Mouse (Mus musculus) ovary, postnatal 10 days (tissue): ENCODE results near the gene Taf3.
A peak's percentile ranks its signal among the peaks of the same experiment; 100 is the strongest.

Source experiments
- DNase-seq: peaks from one replicate; pipeline ENCODE4 v3.0.0; 2022; ENCODE audit warnings: low spot score

Gene Taf3

DNA sequence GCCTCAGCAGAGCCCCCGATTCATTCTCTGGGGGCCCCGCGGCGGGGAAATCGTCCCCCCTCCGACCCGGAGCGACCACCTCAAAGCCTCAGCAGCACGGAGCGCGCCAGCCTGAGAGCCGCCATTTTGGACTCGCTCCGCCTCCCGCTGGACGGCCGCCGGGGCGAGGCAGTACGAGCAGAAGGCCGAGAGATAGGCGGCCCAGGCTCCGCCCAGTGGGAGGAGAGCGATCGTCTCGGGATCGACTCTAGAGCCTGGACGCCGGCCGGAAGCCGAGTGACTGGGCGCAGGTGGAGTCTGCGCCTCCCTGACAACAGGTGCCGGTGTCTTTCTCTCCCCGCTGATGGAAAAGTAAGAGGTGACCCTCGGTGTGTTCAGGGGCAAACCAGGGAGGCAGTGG is at the start of gene Taf3:
Gene Taf3, minus strand, starts transcription at position 136 of the 400 bp plus-strand sequence.
- DNase-seq = peak; percentile 82

DNA sequence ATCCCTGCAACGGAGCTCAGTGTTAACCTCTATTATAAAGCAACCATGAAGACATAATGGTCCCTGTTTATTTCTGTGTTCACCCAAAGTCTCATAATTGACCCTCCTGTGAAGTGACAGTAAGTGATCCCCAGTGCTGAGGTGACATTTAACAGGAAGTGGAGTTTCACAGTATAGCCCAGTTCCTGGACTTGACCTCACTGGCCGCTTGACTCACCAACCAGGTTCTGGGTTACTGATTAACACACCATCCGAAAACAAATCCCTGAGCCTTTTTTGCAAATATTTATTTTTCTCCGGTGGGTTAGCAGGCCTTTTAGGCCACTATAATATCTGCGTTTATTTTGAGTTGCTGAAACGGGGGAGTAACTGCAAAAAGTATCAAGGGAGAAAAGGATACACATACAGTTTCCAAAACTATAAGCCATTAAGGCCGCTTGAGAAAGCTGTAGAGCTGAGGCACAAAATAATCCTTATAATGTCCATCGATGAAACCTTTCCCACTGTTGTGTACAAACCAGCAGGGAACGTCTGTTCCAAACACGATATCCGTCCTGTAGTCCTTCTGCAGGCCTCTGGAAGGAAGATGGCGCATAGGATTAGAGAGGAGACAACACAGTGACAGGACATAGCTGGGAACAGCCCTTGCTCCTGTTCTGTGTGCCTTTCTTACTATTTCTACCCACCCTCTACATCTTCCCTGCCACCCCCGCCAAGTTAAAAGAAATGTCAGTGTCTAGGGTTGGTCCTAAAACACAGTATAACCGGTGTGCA is 46.1 kb upstream of the Taf3 start:
- DNase-seq = no peak

DNA sequence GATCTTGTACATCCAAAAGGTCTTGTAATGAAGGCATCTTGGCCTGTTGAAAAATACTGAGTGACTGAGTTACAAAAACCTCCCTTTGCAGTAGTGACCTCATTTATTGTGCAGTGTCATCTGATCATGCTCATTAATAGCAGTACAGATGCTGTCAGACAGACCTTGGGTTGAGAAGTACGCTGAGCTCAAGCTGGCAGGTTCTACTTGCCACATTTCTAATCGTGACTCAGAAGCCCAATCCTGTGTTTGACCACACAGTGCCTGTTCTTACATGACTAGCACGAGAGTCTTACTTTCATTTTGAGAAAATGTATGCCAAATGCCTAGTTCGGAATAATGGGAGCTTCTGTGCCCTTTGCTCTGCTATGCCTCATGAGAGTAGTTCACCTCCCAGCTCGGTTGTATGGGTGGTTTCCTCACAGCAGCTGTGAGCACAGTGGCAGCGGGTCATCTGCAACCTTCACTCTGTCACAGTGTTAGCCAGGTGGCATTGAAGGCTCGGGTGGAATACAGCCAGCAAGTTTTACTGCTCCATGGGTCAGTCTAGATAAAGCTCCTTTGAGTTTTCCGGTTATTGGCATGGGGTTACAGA is 39.0 kb upstream of the Taf3 start:
- DNase-seq = no peak

DNA sequence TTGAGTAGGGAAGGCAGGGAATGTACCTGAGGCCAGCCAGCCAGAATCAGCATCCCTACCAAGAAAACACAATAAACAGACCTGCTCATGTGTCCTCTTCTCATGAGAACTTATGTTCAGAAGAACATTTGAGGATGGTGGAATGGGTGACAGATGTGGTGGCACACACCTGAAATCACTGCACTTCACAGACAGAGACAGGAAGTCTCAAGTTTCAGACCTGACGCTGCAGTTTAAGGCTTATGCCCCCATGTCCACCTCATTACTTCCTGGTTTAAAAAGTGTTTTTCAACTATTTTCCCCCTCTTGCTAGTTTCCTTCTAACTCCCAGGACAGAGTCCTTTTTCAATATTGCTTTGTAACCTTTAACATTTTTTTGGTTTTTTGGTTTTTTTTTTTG is 34.3 kb upstream of the Taf3 start:
- no peak for DNase-seq

DNA sequence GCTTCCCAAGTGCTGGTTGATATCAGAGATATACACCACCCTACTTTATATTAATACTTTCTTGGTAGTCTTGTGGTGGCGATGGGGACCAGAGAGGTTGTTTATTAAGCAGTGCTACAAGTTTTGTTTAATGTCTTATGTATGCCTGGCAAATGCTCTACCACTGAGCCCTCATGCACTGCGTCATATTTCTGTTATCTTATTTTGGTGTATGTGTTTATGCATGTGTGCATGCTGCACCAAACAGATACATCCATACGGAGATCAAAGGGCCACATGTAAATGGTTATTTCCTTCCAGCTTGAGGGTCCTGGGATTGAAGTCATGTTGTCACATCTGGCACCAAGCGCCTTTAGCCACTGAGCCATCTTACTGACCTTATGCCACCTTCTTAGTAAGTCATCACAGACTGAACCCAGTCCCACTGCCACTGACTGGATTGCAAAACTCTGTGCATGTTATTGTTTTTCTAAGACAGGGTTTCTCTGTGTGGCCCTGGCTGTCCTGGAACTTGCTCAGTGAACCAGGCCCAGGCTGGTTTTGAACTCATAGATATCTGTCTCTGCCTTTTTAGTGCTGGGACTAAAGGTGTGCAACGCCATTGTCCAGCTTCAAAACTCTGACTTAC is 33.2 kb upstream of the Taf3 start:
- DNase-seq = no peak

DNA sequence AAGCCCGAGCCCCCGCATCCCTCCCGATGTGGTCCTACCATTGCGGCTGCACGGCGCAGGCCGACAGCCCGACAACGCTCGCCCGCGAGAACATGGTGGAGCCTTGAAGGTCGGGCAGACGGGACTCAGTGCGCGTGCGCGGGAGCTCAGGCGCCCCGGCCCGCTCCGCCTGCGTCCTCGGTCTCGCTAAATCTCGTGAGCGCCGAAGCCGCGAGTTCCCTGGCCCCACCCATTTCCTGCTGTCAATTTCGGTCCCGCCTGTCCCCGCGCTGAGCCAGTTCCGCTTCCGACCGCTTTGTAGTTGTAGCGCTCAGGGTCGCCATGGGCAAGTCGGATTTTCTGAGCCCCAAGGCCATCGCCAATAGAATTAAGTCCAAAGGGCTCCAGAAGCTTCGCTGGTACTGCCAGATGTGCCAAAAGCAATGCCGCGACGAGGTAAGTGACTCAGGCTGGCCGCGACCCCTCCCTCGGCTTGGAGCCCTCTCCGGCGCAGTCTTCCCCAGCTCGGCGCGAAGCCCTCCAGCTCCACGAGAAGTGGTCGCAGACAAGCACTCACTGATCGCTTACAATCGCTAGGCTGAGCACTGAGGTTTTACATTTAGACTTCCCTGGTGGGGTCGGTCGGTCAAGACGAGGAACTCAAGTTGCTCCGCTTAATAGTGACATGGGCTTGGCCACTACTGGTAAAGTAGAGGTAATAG is 32.1 kb upstream of the Taf3 start, which contains the start of the genes Atp5c1 and Kin:
Gene Atp5c1, minus strand, starts transcription at position 201 of the 701 bp plus-strand sequence.
Gene Kin, plus strand, starts transcription at position 284 of the 701 bp plus-strand sequence.
- DNase-seq = peak; percentile 92

DNA sequence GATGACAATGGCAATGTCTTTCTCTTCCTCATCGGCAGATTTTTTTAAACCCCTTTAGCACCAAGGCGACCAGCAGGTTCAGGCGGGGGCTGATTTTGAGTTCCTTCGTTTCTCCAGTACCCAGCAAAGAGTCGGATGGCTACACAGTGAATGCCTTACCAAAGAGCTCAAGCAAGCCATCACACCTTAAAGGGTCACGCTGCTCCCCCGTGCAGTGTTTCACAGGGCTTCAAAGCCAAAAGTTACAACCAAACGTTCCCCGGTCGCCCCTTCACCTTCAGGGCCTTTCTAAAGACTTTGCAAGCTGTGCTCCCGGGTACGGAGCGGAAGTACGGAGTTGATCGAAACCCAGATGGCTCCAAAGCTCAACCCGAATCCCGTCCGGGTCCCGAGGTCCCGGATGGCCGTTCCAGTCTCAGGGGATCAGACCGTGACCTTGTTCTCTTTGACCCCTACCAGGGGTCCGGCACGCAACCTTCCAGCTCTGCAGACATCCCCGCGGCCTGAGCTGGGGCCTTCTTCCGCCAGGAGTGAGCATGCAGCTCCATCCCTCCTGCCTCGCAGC is 31.4 kb upstream of the Taf3 start:
- no peak for DNase-seq

DNA sequence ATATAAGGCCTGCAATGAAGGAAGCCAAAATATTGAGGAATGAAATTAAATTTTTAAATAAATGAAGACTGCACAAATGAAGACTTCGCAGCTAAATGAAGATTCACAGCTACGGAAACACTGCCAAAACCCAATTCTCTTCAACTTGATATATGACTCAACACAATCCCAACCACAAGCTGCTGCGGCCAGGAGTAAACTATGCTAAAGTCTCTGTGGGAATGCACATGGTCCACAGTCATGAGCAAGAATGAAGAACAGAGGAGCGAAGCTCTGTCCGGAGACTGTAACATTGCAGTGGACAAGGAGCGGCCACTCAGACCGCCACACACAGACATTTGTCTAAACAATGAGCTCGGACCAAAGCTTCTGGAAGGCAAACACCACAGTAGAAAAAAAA is 28.3 kb upstream of the Taf3 start:
- DNase-seq = no peak

DNA sequence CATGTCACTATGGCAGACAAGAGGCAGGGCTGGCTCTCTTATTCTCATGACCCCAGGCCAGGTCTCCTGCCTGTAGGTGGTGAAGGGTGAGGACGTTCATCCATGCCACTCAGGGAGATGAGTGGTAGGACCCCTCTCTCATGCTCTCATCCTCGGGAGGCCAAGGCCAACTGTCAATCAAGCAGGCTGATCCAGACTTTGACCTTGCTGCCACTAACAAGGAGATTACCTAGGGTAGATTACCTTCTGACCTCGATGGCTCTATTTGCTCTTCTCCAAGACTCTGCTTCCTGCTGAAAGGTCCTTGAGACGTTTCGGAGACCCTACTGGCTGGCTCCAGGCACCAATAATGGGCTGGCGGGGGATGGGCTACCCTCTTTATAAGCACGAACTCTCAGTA is 26.1 kb upstream of the Taf3 start:
- DNase-seq = no peak

DNA sequence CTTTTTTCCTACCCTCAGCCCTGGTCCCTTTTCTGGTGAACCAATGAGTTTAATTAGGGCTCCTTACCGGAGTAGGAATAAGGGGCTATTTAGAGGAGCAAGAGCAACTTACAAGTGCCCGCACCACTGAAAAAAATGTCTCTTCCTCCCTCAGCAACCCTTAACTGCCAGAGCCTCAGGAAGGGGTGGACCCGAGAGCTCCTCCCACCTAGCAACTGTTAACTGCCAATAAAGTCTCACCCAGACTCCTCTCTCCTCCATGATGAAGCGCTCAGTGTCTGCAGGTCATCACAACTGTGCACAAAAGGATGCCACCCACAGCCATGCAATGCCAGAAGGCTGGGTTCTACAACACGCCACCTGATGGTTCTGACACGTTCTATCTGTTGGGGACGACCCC is 23.4 kb upstream of the Taf3 start:
- DNase-seq = no peak

DNA sequence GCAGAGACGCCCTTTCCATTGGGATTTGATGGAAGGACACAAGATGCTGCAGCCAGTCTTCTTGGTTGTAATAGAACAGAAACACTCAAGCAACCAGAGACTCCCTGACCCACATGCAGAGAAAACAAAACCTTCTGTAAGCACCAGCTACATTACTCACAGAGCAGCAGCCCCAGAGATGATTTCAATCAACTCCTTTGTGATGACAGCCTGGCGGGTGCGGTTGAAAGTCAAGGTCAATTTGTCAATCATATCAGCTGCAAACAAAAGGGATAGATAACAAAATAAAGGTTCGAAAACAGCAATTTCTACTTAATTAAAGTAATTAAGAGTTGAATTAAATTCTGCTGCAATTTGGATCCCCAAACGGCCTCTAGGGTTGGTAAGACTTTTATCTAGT is 10.4 kb upstream of the Taf3 start:
- no peak for DNase-seq

DNA sequence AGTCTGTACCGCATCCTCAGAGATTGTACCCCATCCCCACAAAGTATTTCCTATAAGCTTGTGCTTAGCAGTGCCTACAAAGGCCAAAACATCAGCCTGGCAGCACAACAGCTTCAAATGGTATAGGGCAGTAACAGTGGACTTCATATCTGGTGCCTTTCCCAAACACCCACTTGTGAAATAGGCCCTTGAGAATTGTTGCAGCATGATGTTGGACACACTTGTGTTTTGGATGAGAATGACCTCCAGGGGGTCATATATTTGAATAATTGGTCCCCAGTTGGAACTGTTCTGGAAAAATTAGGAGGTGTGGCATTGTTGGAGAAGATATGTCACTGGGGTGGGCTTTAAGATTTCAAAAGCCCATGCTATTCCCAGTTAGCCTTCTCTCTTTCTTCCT is 3.6 kb upstream of the Taf3 start:
- no peak for DNase-seq

DNA sequence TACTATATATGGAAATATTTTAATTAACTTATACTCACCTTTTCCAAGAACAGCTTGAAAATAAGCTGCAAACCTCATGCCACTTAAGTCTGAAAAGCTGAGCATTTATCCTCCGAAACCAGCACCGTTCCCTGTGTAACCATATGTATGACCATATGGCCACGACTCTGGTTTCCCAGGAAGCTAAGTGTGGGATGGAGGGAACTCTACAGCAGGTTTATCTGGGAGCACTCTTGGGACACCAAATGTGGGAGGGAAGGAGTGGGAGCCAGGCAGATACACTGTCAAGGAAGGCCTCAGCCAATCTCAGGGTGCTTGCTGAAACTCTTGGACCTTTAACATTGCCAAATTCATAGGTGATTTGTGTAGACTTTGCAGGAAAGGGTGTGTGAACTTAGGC is 2.5 kb upstream of the Taf3 start:
- no peak for DNase-seq

DNA sequence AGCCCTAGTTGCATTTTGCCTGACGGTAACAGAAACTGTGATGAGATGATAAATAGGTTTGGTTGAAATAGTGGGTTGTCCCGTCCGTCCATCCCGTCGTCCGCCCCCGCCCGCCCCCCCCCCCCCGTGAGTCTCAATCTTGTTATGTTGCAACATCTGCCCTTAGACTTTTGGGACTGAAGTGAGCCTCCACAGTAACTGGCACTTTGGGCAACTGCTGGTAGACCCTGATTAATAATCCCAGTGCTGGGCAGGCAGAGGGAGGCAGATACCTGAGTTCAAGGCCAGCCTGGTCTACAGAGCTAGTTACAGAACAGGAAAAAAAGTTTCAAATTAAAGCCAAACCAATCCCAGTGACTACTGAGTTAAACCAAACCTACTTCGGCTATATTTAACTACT is 1.1 kb upstream of the Taf3 start:
- DNase-seq = no peak

DNA sequence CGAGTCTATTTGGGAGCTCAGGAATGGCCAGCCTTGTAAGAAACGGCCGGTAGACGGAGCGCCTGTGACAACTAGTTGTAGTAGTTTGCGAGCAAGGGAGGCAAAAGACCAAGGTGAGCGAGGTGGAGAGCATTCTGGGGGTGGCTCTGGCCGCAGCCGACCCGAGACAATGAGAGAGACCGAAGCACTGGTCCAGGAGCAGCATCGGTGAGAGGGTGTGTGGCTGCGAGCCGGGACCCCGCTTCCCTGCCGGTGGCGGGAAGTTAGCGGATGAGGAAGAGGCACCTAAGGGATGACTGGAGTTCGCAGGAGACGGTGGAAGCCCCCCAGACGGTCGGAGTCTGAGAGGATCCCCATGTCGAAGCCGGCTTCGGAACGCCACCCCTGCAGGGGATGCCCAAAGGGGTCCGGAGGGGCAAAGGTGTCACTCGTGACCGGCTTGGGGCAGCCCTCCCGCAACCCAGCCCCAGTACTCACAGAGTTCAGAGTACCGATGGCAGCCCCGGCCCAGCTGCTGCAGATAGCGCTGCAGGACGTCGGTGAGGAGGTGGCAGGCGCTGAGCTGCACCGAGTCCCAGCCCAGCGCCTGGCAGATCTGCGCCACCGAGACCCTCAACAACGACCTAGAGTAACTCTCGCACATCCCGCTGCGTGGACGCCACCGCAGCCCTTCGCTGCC is 499 bp downstream of the Taf3 start:
- DNase-seq = peak; percentile 8

DNA sequence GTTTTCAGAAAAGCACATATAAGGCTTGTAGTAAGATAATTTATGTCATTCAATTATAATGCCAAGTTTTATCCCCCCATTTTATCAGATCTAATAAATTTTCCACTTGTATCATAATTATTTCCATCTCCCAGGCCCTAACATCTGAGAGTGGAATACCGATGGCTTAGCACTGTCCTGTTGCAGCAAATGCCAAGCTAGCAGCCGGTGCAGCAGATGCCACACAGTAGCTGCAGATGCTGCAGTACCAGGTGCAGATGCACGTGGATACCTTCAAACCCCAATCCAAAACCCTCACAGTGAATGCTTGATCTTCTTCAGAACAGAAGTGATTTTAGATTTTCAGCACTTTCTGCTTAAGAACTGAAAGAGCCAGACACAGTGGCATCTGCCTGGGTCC is 13.4 kb downstream of the Taf3 start:
- no peak for DNase-seq

DNA sequence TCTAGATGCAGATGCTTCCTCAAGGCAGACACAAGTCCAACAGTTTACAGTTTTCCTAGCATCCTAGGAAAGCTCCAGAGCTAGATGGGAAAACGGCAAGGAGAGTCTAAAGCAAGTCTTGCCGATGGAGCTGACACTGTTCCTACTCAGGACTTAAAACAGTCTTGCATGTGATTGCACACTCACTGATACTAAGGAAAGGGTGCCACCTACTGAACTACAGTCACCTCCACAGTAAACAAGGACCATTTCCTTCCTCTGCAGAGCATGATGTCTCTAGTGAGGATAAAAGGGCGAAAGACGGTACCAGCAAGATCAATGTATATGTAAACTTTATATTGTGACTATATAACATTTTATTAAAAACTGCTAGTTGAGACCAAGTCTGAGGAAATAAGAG is 14.7 kb downstream of the Taf3 start:
- no peak for DNase-seq

DNA sequence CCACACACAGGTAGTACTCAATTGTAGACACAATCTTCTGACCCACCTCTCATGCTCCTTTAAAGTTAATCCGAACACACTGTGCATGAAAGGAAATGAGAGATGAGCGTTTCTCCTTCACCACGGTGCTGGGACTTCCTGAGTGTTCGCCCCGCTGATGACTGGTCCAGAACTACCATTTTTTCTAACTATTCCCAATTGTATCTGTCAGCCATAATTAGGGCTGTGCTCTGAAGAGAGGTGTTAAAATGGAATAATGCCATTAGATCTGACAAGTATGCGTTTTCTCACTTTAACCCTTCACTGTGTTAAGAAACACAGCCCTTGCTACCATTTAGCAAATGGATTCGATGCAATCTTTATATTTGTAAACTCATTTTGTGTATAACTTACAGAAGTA is 18.6 kb downstream of the Taf3 start:
- no peak for DNase-seq

DNA sequence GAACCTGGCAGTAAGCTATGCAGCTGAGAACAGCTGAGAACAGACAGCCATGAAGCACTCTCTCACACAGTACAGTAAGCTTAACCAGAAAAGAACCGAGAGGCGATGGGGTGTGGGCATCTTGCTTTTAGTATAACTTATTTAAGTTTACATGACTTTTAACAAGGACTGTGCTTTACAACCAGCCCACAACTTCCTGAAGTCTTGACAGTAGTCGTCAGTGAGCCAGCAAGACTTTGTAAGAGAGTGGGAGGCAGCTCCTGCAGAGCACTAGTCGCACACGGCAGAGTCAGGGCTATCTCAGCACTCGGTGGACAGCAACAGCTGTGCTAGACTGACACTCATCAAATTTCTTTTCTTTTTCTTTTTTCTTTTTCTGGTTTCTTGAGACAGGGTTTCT is 24.1 kb downstream of the Taf3 start:
- DNase-seq = no peak

DNA sequence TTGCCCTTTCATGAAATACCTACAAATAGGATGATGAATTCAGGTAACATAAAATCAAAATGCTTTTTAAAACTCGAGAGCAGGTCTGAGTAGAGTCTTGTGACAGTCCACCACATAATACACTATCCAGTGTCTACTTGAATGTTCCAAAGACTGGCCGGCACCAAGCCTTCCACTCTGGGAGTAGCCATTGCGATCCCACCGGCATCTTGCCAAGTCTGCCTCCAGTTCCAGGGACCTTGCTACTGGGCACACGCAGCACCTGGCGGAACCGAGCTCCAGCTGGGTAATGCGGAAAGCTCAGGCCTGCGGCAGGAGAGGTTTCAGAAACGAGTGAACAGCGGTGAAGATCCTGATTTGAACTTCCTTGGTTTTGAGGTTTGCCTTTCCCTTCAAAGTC is 27.1 kb downstream of the Taf3 start:
- no peak for DNase-seq

DNA sequence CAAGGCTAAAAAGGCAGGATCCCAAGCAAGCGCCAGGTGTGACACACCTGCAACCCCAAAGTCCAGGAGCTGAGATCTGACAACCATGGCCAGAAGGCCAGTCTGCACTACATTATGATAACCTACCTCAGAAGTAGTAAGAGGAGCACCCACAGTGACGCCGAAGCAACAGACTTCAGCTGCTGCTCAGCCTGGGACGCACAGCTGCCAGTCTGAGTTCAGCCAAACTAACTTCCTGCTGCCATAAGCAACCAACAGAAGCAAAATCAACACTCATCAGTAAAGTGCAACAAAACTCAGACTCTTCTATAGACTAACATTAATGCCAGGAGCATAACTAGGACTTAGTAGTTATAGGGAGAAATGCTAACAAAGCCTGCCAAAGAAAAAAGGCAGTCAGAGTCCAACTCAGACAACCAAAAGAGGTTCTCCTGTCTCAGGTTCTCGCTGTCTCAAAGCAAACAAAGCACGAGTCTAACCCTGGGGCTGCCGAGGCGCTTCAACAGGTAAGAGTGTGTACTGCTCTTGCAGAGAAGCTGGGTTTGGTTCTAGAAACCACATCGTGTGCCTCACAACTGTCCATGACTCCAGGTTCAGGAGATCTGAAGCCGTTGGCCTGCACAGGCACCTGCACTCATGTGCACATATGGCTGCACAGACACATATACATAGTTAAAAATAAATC is 33.3 kb downstream of the Taf3 start:
- DNase-seq = no peak
